Mouse (Mus musculus) erythroblast, embryonic 14.5 days (primary cell): ENCODE results near the gene Gm7137. TPM values are rescaled to one million over a fixed set of nuclear protein-coding genes. Genes with fewer than 3 reads are reported as not detected.
"Not testable (repeated sequence)": the region's sequence is repeated elsewhere in the genome, so short reads cannot be mapped to it uniquely, and the experiment has no call there.

ENCODE experiments used
- H3K27me3 ChIP-seq: 2 replicates; pipeline ENCODE4 v1.6.1; 2012; ENCODE audit warnings: inconsistent platforms; ENCODE audit not compliant: control insufficient read depth
- H3K36me3 ChIP-seq: 2 replicates; pipeline ENCODE4 v1.6.1; 2012; ENCODE audit warnings: mild to moderate bottlenecking, inconsistent platforms; ENCODE audit not compliant: control insufficient read depth
- H3K4me1 ChIP-seq: 2 replicates; pipeline ENCODE4 v1.6.1; 2012; ENCODE audit warnings: inconsistent platforms; ENCODE audit not compliant: control insufficient read depth
- H3K4me3 ChIP-seq: replicated peaks from 2 replicates; pipeline ENCODE3; 2012; ENCODE audit warnings: moderate library complexity, mild to moderate bottlenecking, inconsistent platforms
- H3K9me3 ChIP-seq: 2 replicates; pipeline ENCODE4 v1.6.1; 2012; ENCODE audit warnings: low read length, inconsistent platforms, mixed read lengths; ENCODE audit not compliant: control insufficient read depth
- GATA1 ChIP-seq: IDR thresholded peaks from 2 replicates; pipeline ENCODE4 v1.6.1; 2012; ENCODE audit warnings: low read length, inconsistent platforms, mixed read lengths
- TAL1 ChIP-seq: IDR thresholded peaks from 3 replicates; pipeline ENCODE4 v1.6.1; 2012; ENCODE audit warnings: low read length, inconsistent platforms, mixed read lengths
- polyA plus RNA-seq: library from polyadenylated mRNA; stranded (reverse); fragments of >175 nt; gene quantifications from 2 replicates; pipeline ENCODE4 v1.2.3, GENCODE M21; 2012

Gene Gm7137
- polyA plus RNA-seq, 1 experiment: not detected

DNA sequence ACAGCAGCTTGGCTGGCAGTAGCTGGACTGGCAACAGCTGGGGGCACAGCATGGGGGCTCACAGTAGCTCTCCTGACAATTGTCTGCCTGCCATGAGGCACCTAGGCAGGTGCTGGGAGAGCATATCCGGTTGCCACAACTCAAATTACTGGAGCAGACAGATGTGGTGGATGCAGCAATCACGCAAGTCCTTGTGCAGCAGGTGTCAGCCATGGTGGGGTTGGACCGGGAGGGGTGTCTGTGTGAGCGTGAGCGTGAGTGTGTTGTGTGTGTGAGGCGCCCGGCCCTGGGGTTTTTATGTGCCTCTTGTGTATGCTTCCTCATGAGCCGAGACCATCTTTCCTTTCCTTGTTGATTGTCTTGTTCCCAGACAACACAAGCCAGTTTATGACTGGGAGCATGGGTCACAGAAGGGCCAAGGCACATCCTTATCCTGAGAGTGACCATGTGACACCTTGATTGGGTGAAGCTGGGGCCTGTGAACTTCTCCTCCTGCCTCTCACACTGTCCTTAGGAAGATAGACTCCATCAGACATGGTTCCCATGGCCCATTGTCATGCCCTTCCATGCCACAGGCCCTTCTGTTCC lies 11.0 kb upstream of the Gm7137 start, which contains the start of gene Gm19668:
Gm19668 (minus strand) TSS at position 213 of the 588 bp plus-strand sequence.
- no peaks in the 10 kb centered on the region for H3K36me3 ChIP-seq
- TF ChIP-seq TAL1 (no peak), GATA1 (no peak)

DNA sequence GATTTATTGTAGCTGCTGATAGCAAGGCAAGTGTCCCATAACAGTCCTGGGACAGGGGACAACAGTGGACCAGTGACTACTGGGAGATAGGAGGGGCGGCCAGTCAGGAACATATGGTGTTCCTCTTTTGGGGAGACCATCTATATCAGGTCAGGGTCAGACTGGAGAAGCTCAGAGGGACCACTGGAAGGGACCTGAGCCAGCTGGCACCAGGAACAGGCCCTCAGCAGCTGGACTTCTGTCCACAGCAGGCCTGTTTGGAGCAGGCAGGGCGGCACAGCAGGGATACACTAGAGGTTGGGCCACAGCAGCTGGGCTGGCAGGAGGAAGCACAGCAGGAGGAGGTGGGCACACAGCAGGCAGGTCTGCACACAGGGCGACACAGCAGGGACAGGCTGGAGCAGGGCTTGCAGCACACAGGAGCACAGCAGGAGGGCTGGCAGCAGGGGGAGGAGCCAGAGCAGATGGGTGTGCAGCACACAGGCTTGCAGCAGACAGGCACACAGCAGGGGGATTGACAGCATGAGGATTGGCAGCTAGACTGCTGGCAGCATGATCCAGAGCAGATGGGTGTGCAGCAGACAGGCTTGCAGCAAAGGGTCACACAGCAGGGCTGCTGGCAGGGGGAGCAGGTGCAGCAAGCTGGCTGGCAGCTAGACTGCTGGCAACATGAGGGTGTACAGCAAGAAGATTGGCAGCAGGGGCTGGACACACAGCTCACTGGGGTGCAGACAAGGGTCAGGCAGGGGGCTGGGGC lies 10.3 kb upstream of the Gm7137 start:
- not testable (repeated sequence) for H3K9me3 ChIP-seq, H3K27me3 ChIP-seq, H3K4me3 ChIP-seq, H3K4me1 ChIP-seq, H3K36me3 ChIP-seq

More for the DNA sequence above, 11.0 kb upstream of the Gm7137 start, which contains the start of gene Gm19668:
- Histone ChIP-seq H3K4me3 (no peak within 1 kb of the TSS), H3K9me3 (no peaks in the 10 kb centered on the region), H3K4me1 (no peaks in the 10 kb centered on the region), H3K27me3 (no peaks in the 10 kb centered on the region)

DNA sequence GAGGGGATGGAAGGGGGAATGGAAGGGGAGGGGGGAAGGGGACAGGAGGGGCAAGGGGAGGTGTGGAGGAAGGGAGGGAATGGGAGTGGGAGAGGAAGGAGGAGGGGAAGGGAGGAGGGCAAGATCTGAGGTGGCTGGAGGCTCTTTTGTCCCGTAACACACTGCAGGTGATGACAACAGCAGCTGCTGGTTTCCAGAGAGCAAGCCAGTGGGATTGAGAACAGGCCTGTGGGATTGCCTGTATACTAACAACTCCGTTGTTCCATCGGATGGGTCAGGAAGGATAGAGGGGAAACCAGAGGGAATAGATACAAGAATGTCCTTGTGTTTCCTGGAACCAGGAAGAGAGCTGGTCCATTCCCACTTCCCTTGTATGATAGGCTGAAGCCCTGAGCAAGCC lies 9.7 kb upstream of the Gm7137 start:
- no peaks in the 10 kb centered on the region for H3K4me1 ChIP-seq
- TF ChIP-seq TAL1: no peak
- TF ChIP-seq GATA1: no peak
- no peak overlapping the region for H3K4me3 ChIP-seq
- H3K36me3 ChIP-seq: no peaks in the 10 kb centered on the region
- no peaks in the 10 kb centered on the region for H3K27me3 ChIP-seq
- H3K9me3 ChIP-seq: no peaks in the 10 kb centered on the region

DNA sequence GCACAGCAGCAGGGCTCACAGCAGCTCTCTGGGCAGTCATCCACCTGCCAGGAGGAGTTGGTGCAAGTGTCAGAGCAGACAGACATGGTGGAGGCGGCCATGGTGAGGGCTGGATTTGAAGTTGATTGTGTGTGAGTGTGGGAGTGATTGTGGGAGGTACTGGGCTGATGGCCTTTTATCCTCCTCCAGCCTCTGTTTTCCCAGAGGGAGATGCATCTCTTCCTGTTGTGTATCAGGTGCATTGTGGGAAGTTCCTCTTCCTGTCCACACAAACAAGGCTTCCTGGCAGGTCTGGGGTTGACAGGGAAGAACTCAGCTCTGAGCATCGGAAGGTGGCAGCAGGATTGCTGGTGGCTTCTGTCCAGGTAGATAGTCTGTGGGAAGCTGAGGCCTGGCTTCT lies 7.0 kb upstream of the Gm7137 start, which contains the start of gene Gm9639:
Gm9639 (minus strand) TSS at position 101 of the 400 bp plus-strand sequence.
- Histone ChIP-seq H3K27me3 (no peaks in the 10 kb centered on the region), H3K36me3 (no peaks in the 10 kb centered on the region), H3K9me3 (no peaks in the 10 kb centered on the region), H3K4me3 (no peak within 1 kb of the TSS), H3K4me1 (no peaks in the 10 kb centered on the region)
- TF ChIP-seq GATA1: no peak

DNA sequence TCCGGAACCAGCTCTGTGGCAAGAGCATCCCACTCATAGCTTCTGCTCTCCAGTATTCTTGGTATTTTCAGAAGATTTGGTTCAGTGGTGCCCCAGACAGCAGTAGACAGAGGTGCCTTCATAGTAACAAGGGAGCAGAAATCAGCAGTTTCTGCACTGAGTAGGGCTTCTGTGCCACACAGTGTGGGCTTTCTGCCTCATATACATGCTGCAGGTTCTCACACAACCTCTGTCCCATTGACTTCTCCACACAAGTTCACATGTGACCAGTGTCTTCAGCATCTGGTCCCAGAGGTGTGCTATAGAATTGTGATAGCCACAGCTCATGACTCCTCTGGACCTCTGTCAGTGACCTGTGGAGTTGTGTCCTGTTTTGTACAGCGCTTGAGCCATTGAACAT lies 621 bp upstream of the Gm7137 start:
- no peaks in the 10 kb centered on the region for H3K36me3 ChIP-seq
- H3K4me1 ChIP-seq: no peaks in the 10 kb centered on the region
- H3K9me3 ChIP-seq: no peaks in the 10 kb centered on the region
- TF ChIP-seq GATA1: no peak
- TF ChIP-seq TAL1: no peak
- H3K27me3 ChIP-seq: no peaks in the 10 kb centered on the region
- no peak overlapping the region for H3K4me3 ChIP-seq

DNA sequence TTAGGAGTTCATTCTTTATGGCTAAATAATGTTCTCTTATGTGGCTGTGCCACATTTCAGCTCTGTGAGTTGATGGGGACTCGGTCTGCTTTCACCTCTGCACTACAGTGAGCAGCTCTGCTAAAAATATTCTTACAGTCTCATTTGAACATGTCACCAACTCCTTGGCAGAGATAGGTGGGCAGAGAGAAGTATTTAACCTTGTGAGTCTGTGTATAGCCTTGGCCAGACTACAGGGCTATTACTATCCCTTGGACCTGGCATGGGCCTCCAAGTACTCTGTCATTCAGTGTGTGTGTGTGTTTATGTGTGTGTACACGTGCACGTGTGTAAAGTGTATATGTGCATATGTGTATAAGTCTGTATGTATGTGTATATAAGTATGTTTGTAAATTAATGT lies 4.6 kb downstream of the Gm7137 start:
- H3K27me3 ChIP-seq, H3K9me3 ChIP-seq, H3K4me3 ChIP-seq, H3K36me3 ChIP-seq, H3K4me1 ChIP-seq: not testable (repeated sequence)

DNA sequence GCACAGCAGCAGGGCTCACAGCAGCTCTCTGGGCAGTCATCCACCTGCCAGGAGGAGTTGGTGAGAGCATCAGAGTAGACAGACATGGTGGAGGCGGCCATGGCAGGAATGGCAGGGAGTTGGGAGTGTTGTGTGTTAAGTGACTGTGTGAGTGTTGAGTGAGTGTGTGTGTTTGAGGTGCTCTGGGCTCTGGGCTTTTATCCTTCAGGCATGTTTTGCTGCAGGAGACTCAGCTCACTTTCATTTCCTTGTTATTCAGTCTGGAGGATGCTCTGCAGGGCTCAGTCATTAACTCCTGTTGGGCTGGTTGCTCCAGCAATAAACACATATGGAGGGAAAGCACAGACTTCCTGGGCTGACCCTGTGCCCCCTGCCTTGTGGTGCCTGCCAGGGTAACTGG lies 5.6 kb downstream of the Gm7137 start, which contains the start of gene Gm3250:
Gm3250 (minus strand) TSS at position 101 of the 400 bp plus-strand sequence.
- H3K36me3 ChIP-seq, H3K4me1 ChIP-seq, H3K9me3 ChIP-seq, H3K27me3 ChIP-seq, H3K4me3 ChIP-seq: not testable (repeated sequence)

DNA sequence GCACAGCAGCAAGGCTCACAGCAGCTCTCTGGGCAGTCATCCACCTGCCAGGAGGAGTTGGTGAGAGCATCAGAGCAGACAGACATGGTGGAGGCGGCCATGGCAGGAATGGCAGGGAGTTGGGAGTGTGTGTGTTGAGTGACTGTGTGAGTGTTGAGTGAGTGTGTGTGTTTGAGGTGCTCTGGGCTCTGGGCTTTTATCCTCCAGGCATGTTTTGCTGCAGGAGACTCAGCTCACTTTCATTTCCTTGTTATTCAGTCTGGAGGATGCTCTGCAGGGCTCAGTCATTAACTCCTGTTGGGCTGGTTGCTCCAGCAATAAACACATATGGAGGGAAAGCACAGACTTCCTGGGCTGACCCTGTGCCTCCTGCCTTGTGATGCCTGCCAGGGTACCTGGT lies 11.2 kb downstream of the Gm7137 start, which contains the start of gene Gm7138:
Gm7138 (minus strand) TSS at position 101 of the 400 bp plus-strand sequence.
- not testable (repeated sequence) for H3K9me3 ChIP-seq, H3K36me3 ChIP-seq, H3K27me3 ChIP-seq, H3K4me3 ChIP-seq, H3K4me1 ChIP-seq

DNA sequence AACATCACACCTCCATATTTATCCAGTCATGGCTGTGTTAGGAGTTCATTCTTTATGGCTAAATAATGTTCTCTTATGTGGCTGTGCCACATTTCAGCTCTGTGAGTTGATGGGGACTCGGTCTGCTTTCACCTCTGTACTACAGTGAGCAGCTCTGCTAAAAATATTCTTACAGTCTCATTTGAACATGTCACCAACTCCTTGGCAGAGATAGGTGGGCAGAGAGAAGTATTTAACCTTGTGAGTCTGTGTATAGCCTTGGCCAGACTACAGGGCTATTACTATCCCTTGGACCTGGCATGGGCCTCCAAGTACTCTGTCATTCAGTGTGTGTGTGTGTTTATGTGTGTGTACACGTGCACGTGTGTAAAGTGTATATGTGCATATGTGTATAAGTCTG lies 15.9 kb downstream of the Gm7137 start:
- H3K36me3 ChIP-seq, H3K27me3 ChIP-seq, H3K4me3 ChIP-seq, H3K4me1 ChIP-seq, H3K9me3 ChIP-seq: not testable (repeated sequence)

DNA sequence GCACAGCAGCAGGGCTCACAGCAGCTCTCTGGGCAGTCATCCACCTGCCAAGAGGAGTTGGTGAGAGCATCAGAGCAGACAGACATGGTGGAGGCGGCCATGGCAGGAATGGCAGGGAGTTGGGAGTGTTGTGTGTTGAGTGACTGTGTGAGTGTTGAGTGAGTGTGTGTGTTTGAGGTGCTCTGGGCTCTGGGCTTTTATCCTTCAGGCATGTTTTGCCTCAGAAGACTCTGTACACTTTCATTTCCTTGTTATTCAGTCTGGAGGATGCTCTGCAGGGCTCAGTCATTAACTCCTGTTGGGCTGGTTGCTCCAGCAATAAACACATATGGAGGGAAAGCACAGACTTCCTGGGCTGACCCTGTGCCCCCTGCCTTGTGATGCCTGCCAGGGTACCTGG lies 16.8 kb downstream of the Gm7137 start, which contains the start of gene Gm3238:
Gm3238 (minus strand) TSS at position 101 of the 400 bp plus-strand sequence.
- not testable (repeated sequence) for H3K9me3 ChIP-seq, H3K4me3 ChIP-seq, H3K36me3 ChIP-seq, H3K4me1 ChIP-seq, H3K27me3 ChIP-seq
